Mouse (Mus musculus) cerebellum, adult 18-20 months (tissue): ENCODE data around the gene Ifitm2.
"Not testable (repeated sequence)": the region's sequence is repeated elsewhere in the genome, so short reads cannot be mapped to it uniquely, and the experiment has no call there.

Experiments used
- DNase-seq, 2 experiments: peaks; one replicate each; pipeline ENCODE4 v3.0.0; 2021

Ifitm2 gene

DNA sequence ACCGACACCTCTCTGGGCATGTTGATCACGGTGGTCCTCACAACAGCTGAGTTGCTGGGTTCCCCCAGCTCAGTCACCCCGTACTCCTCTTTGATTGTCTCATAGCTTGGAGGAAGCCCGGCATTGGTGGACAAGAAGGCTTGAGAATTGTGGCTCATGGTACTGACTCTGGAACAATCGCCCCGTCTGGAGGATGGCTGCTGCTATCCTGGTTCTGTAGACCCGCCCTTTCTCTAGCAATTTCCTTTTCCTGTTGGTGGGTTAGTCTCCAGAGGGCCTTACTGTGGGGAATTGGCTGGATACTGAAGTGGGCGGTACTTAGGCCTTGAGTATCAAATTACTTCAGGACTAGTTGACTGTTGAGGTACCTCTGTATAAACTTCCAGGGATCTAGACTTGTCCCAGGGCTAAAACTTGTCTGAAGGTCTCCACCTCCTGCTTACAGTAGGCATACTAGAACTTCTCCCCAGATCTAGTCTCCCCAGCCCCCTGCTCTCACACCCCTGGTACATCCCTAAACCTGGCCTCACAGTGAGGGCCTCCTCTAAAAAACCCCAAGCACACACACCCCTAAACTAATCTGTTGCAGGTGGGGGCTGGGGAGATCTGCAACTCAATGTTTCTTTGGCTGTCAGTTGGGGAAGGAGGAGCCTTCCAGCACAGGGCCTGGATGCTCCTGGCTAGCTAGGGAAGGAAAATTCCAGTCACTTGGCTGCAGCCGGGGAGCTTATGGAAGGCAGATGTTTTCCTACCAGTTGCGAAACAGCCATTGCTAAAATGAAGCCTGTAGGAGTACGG is at the start of gene Ifitm2, which contains the start of gene Gm45717:
TSS of gene Ifitm2 (minus strand) at position 230 of the 798 bp plus-strand sequence.
TSS of gene Gm45717 (minus strand) at position 180 of the 798 bp plus-strand sequence.
- no peak for DNase-seq

DNA sequence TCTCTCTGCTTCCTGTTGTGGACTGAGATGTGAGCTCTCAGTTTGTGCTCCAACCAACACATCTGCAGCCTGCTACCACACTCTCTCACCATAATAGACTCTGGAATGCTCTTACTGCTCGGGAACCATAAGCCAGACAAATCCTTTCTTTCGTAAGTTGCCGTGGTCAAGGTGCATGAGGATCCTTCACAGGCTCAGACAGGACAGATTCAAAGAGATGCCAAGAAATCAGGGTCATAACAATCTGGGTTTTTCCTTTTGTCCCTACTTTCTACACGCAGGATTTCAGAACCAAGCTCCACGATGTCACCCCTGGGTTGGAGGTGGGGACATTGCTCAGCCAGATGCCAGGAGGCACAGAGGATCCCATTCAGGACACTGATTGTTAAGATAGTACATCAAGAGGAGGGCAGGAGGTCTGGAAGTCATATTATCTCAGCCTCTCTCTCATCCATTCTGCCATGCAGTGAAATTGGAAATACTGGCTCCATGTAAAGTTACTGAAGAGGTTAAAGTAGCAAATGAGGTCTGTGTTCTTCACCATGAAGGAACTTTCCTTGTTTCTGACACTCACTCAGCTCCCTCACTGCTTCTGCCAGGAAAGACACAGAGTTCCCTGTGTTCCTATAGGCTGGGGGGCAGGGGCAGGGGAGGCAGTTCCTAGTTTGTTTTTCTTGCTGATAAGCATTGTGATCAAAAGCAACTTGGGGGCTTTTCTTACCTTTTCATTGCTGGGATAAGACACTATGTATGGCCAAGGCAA is 47.6 kb upstream of the Ifitm2 start:
- DNase-seq = no peak

DNA sequence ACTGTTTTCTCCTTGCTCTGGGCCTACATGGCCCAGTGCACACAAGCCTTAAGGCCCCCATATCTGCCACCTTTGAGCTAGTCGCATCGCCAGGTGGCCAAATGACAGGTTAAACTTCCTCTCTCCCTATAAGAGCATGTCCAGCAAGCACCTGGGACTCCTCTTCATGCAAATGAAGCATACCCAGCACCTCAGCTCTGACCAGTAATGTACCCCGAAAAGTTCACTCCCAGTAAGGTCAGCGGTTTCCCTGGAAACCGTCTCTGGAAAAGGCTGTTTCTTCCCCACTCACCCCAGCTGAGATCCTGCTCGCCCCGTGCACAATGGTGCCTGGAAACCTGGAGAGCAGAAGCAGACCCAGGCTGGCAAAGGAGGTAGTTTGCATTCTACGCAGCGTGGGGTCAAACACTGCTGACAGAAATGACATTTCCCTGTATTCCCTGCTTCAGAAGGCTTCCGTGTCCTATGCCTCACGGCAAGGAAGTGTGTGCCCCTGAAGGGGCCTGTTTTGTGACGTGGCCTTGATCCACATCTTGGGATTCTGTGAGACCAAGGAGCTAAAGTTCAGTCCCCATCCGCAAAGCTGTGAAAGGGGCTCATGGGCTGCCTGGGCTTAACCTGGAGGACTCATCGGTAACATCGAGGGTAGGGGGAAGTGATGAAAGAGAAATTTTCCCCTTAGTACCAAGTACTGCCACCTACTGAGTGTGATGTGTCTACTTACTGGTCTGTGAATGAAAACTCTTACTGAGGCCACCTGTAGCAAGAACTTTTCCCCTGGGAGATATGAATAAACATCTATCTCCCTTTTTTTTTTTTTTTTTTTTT is 45.3 kb upstream of the Ifitm2 start:
- DNase-seq = no peak

DNA sequence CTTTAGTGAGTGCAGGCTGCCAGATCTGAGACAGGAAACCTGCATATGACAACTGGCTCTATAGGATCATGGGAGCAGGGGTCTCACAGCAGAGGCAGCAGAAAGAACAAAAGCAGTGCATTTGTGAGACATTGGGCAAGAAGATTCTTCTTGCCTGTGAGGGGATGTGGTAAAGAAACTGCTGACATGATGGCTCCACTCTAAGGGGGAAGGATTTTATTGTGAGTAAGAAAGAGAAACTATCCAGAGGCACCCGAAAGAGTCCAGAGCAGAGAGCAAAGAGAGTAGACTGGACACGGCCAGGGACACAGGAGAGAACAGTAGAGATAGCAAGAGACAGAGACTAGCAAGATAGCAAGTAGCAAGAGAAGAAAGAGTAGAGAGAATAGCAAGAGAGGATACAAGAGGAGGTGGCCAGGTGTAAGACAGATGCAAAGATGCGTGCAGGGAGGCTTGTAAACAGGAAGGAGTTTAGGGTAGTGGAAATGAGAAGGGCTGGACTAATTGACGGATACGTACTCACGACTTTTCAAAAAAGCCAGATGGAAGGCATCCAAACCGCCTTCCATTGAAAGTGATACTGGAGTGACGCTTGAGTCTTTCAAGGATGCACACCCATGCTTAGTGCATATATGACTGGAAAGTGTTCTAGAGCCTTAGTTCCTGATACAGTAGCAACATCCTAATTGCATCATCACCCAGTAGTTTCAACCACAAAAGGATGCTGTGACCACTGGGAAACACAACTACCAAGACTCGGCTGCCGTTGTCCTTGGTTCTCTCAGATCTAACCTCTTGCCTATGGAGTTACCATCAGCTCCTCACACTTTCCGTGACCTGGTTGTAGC is 43.3 kb upstream of the Ifitm2 start:
- no peak for DNase-seq

DNA sequence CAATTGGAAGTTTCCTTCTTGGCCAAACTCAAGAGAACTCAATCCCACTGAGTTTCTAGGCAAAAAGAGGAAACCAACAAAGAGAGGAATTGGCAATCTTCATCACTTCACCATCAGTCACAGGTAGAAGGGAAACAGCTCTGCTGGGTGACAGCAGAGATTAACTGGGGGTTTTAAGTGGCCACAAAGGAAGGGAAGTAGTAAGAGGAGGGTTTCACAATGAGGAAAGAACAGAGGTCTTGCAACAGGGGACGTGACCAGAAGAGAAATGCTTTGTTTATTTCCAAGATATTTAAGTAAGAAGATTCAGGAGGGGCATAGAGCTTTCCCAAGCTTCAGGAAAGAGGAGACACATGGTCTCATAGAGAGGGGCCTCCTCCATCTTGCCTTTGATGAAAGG is 42.0 kb upstream of the Ifitm2 start:
- no peak for DNase-seq

DNA sequence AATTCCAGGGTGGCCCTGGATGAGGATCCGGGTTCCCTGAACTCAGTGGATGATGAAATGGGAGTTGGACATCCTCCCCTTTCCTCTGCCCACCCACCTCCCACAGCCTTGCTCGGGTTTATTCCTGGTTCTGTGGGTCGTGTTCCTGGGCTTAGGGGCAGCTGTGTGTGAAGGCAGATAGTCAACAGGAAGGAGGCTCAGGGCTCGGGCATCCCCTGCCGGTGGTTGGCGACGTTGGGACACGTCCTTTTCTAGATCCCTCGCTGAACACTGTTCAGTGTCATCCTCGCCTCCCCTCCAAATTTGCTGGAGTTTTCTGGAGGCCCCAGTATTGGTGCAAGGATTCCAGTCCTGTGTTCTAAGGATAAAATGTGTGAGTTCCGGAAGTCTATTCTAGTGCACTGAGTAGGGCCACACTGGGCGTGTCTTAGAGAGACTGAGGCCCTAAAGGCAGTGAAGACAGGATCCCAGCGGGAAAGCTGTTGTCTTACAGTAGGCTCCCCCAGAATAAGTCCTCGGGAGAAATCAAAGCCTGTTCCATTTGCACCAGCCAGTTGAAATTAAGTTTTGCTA is 35.4 kb upstream of the Ifitm2 start:
- no peak for DNase-seq

DNA sequence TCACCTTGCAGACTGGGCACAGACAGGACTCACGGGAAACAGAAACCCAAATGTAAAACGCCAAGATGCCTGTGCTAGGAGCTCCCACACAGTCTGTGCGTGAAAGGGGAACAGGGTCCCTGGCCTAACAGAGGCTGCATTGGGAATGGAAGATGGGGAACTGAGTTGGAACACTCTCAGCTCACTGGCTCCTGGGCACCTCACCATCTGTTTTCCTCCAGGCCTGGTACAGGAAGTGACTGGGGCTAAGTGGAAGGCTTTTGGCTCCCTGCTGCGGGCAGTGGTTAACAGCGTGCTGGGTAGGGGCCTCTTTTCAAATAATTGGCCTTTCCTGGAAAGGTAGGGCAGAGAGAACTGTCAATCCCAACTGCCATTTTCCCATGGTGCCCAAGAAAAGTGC is 34.8 kb upstream of the Ifitm2 start:
- DNase-seq = no peak

DNA sequence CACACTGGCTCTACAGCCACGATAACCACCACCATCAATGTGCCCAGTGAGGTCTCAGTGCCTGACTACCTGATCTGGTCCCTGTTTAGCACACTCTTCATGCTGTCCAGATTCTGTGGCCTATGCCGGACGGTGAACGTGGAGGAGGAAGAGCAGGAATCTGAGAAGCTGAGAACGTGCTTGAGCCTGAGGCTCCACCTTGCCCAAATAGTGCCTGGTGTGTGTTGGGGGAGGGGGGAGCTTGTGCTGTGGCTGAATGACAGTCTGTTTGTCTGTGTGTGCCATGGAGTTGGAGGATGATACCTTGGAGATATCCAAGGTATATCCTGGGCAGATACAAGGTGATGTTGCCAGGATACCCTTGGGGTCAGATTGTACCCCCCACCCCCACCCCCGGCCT is 34.4 kb upstream of the Ifitm2 start:
- no peak for DNase-seq

DNA sequence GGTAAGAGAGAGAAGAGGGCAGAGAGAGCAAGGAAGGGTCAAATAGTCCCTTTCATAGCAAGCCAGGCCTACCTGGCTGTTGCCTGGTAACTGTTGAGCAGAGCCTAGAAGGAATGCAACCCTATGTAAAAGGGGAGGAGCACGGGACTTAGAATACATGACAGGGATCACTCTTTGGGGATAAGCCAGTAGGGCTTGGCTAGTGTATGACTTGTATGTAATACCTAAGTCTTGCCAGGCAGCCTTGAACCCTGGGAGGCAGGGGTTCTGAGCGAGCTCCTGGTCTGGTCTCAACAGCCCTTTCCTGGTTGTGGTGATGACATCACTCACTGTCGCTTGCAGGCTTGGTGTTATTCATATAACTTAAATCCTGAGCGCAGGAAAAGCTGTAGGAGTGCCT is 33.2 kb upstream of the Ifitm2 start:
- no peak for DNase-seq

DNA sequence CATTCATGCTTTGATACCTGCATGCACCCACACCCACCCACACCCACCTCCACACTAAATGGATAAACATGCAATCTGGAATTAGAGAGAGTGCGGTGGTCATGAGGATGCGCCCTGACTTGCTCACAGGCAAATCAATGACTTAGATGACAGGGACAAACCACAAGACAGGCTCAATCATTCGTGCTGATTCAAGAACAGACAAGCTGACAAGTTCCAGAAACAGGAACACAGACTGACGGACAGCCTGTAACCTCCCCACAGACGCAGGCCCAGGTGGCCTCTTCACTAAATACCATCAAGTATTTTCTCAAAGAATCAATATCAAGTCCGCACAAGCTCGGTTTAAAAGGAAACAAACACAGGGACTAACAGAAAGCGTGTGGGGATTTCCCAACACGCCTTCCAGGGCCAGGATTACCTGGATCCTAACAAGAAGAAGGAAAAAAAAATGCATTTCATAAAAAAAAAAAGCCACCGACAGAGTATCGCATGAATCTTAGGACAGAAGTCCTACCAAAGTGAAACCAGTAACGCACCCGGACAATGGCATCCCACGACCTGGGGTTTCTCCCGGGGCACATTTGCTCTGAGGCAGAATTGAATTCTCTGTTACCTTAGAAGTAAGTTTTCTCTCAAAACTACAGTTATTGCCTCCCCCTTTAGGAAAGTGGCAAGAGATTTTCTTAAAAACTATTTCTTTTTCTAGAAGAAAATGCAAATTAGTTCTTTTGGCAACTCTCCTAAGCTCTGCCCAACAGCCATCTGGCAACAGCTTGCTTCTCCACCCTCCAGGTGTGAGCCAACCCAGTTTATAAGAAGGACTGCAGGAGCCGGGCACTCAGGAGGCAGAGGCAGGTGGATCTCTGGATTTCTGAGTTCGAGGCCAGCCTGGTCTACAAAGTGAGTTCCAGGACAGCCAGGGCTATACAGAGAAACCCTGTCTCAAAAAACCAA is 31.7 kb upstream of the Ifitm2 start:
- DNase-seq = no peak

DNA sequence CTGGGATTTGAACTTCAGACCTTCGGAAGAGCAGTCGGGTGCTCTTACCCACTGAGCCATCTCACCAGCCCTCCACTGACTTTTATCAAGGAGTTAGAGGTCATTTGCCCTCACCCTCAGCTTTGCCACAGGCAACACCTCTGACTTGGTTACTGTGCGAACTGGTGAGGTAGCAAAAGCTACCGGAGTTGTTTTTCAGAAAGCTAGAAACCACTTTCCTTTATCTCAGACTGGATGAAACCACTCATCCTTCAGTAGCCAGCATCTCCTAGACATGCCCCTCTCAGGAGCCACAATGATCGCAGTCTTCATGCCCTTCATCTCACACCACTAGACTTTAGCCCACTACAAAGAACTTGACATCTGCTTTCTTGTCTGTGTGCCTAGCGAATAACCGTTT is 27.2 kb upstream of the Ifitm2 start:
- no peak for DNase-seq

DNA sequence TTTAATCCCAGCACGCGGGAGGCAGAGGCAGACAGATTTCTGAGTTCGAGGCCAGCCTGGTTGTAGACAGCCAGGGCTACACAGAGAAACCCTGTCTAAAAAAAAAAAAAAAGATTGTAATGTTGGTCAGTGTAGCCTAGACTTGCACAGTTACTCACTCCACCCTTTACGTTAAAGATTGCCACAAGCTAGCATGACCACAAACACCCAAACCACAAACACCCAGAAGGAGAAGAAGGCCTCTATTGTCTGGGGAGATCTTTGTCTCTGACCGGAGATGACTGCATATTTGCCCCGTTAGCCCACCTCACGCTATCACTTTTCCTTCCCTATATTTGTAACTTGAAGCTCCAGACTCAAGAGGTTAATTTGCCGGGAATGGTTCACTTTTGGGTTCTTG is 25.9 kb upstream of the Ifitm2 start:
- no peak for DNase-seq

DNA sequence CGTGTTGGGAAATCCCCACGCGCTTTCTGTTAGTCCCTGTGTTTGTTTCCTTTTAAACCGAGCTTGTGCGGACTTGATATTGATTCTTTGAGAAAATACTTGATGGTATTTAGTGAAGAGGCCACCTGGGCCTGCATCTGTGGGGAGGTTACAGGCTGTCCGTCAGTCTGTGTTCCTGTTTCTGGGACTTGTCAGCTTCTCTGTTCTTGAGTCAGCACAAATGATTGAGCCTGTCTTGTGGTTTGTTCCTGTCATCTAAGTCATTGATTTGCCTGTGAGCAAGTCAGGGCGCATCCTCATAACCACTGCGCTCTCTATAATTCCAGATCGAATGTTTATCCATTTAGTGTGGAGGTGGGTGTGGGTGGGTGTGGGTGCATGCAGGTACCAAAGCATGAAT is 20.9 kb upstream of the Ifitm2 start:
- not testable (repeated sequence) for DNase-seq

DNA sequence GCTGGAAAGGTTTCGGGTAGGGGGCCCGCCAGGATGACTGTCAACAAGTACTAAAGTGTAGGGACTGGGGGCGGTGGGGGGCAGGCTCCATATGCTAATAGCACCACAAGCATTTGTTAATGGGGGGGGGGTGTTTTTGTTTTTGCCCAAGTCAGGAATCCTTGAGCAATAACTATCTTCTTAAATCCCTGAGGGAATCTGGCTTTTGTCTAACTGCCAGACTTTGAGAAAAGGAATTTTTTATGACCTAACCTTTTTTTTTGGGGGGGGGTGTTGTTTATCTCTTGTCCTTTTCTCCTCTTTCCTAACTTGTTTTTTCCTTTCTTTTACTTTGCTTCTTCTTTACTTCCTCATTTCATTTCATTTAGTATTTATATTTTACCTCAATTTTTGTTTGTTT is 19.7 kb upstream of the Ifitm2 start:
- no peak for DNase-seq

DNA sequence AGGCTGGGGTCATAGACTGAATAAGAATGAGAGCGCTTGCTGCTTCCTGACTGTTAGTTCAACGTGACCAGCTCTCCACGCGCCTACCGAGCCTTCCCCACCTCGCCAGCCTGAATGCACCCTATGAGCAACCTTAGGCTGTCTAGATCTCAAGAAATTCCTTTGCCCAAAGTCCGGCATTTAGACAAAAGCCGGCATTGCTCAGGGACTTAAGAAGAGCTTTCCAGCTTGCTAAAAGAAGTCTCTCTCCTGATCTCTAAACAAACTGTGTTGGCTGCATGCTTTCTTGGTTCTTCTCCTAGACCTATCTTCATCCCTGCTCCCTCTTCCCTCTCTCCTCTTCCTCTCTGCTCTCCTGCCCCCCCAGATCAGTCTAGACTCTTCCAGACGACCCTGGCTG is 19.2 kb upstream of the Ifitm2 start:
- DNase-seq = no peak

DNA sequence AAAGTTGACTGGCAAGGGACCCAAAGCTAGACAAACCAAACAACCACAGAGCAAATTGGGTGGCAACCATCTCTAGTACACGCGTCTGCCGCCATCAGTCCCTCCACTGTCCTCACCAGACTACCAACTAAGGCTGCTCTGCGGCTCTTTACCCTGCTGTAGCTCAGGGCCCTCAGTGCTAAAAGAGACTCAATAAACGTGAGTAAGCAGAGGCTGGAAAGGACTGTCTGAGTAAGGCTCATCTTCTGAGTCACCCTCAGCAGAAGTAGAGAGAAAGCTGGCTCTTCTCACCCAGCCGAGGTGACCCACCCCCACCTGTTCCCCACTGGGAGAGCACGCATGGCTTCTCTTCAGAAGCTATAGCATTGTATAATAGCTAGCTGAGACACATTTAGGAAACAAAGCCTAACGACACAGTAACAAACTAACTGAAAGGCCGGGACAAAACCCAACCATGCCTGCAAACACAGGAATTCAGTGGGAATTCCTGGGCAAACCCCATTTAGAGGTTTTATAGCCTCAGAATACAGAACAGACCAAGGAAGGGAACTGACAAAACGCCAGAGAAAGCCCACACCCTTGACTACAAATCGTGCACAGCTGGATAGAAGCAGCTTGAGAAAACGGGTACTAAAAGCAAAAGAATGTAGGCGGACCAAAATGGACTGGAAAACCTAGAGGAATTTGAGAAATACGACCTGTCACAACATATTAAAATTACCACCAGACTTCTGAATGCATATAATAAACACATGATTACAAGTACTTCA is 17.8 kb upstream of the Ifitm2 start:
- no peak for DNase-seq

DNA sequence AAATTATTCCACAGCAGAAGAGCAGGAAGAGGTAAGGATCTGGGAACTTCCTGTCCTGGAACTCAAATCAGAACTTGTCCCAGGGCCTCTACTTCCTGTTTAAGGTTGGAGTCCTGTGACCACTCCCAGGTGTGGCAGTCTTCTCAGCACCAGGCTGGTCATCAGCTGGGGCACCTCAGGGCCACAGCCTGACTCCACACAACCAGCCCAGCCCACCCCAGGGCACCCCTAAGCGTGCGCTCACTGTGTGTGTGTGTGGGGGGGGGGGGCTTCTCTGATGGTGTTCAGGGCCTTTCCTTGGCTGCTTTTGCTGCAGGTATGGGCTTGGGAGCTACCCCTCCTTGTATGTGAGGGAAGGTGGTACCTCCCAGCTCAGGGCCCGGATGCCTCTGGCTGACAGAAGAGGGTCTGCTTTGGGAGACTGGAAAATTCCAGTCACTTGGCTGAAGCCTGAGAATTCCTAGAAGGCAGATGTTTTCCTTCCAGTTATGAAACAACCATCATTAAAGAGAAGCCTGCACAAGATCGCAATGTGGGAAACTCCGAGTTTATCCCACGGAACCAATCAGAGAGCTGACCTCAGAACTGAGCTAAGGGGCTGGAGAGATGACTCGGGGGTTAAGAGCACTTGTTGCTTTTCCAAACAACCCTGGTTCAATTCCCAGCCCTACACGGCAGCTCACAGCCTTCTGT is 15.8 kb upstream of the Ifitm2 start:
- DNase-seq = no peak

DNA sequence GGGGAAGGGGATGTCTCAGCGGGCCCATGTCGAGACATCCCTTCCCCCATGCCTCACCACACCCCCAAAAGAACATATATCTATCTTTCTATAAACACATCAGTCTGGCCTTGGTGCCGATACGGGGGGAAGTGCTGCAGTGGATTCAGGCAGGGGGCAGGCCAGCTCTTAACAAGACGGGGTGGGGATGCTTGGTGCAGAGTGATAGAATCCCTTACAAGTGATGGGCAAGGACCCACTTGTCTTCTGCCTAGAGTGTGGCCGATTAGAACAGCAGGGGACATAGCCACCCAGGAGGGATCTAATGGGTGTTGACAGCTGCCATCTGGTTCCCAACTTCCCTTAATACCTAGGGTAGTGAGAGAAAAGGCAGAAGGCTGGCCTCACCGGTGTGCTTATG is 15.1 kb upstream of the Ifitm2 start:
- DNase-seq = no peak

DNA sequence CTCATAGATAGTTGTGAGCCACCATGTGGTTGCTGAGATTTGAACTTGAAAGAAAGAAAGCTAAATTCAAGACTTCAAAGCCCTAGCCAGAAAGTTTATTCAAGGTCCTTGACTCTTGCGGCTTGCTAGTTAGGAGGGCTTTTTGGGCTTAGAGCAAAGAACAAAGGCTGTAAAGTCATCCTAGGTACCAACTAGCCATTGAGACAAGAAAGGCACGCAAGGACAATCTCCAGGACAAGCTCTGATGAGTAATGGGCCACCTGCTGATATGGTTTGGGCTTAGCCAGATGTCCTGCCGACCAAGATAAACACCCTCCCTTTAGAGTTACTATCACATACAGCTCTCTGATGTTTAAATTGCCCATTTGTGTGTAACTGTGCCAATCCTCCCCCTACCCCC is 12.9 kb upstream of the Ifitm2 start:
- DNase-seq = not testable (repeated sequence)
